Mouse (Mus musculus) left cerebral cortex, adult 18-20 months (tissue): ENCODE data around the gene Col23a1. TPM values are rescaled to one million over a fixed set of nuclear protein-coding genes. Genes with fewer than 3 reads are reported as not detected.
A peak's percentile ranks its signal among the peaks of the same experiment; 100 is the strongest.
"Not testable (repeated sequence)": the region's sequence is repeated elsewhere in the genome, so short reads cannot be mapped to it uniquely, and the experiment has no call there.

Experiments used
- DNase-seq, 2 experiments: peaks; one replicate each; pipeline ENCODE4 v3.0.0; 2021 to 2022; ENCODE audit warnings: low spot score in 2 of 2, mixed read lengths in 1 of 2
- total RNA-seq, 2 experiments: library from RNA; stranded (reverse); gene quantifications; 2 replicates each; pipeline ENCODE4 v1.2.3; 2021

The Col23a1 gene
- total RNA-seq, 2 experiments from 2014 or later, result 8.2 to 14.2 TPM

- no peak for DNase-seq
These were observed 296.7 kb downstream of the Col23a1 start for GRCm38 (mm10) chr11:51586411-51586810.

- no peak for DNase-seq
These were observed 297.3 kb downstream of the Col23a1 start for GRCm38 (mm10) chr11:51587059-51587458.

- DNase-seq, result no peak
These were observed 299.1 kb downstream of the Col23a1 start for GRCm38 (mm10) chr11:51588833-51589232.

- no peak for DNase-seq
These were observed 300.3 kb downstream of the Col23a1 start for GRCm38 (mm10) chr11:51590002-51590401.

- no peak for DNase-seq
These were observed 301.4 kb downstream of the Col23a1 start for GRCm38 (mm10) chr11:51591168-51591567.

GRCm38 (mm10) chr11:51591915-51592314, 302.2 kb downstream of the Col23a1 start:
- no peak for DNase-seq

GRCm38 (mm10) chr11:51593368-51593767, 303.6 kb downstream of the Col23a1 start:
- DNase-seq, result no peak

- DNase-seq, result no peak
These were observed 304.1 kb downstream of the Col23a1 start for GRCm38 (mm10) chr11:51593849-51594248.

- no peak for DNase-seq
These were observed 305.1 kb downstream of the Col23a1 start for GRCm38 (mm10) chr11:51594715-51595350.

- DNase-seq, result no peak
These were observed 305.9 kb downstream of the Col23a1 start for GRCm38 (mm10) chr11:51595459-51596083.

- no peak for DNase-seq
These were observed 307.8 kb downstream of the Col23a1 start for GRCm38 (mm10) chr11:51597553-51597952.

- DNase-seq, result peak in 1 of 2 experiments; percentile 28
These were observed 312.5 kb downstream of the Col23a1 start for GRCm38 (mm10) chr11:51602253-51602652.

- peak; percentile 70 to 78 for DNase-seq
These were observed 316.1 kb downstream of the Col23a1 start for GRCm38 (mm10) chr11:51605602-51606446.

GRCm38 (mm10) chr11:51606447-51607095, 316.9 kb downstream of the Col23a1 start, which contains the start of gene Hnrnpab:
Hnrnpab (minus strand) TSS chr11:51606847.
- peak; percentile 97 to 98 for DNase-seq

GRCm38 (mm10) chr11:51607096-51607738, 317.5 kb downstream of the Col23a1 start:
- no peak for DNase-seq

GRCm38 (mm10) chr11:51609266-51609909, 319.7 kb downstream of the Col23a1 start:
- DNase-seq, result no peak

GRCm38 (mm10) chr11:51609940-51610339, 320.2 kb downstream of the Col23a1 start:
- not testable (repeated sequence) for DNase-seq

- DNase-seq, result no peak
These were observed 324.5 kb downstream of the Col23a1 start for GRCm38 (mm10) chr11:51614256-51614655.

- DNase-seq, result no peak
These were observed 325.4 kb downstream of the Col23a1 start for GRCm38 (mm10) chr11:51615129-51615528.

- peak; percentile 36 to 40 for DNase-seq
These were observed 325.9 kb downstream of the Col23a1 start for GRCm38 (mm10) chr11:51615601-51616000.
